Mouse (Mus musculus): ENCODE measurements around the gene Blmh. TPM values are rescaled to one million over a fixed set of nuclear protein-coding genes. Genes with fewer than 3 reads are reported as not detected.

Blmh gene
- polyA plus RNA-seq, 2 experiments: 16.2 to 34.7 TPM

DNA sequence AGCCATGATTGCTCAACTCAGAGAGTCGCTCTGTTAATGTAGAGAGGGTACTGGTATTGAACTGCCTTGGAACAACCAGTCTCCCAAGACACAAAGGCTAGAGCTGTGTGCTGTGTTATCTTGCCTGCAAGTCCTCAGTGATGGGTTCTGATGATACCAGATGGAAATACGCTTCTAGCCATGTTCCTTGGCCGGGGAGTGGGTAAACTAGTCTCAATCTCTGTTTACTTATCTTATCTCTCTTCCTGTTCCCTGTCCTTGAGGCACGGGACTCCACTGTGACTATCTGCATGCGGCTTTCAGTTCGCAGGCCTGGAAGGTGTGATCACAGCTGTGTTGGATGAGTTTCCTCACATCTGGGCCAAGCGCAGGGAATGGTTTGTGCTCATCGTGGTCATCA lies 94.9 kb downstream of the Blmh start:
- 12% methylated on average over 8 of the region's 8 CpGs for WGBS (ENCODE audit: insufficient replicate concordance)
- H3K4me3 ChIP-seq (ENCODE audit: insufficient read depth in 1 of 2, low read depth in 2 of 2, low read length in 2 of 2): no peak overlapping the region

DNA sequence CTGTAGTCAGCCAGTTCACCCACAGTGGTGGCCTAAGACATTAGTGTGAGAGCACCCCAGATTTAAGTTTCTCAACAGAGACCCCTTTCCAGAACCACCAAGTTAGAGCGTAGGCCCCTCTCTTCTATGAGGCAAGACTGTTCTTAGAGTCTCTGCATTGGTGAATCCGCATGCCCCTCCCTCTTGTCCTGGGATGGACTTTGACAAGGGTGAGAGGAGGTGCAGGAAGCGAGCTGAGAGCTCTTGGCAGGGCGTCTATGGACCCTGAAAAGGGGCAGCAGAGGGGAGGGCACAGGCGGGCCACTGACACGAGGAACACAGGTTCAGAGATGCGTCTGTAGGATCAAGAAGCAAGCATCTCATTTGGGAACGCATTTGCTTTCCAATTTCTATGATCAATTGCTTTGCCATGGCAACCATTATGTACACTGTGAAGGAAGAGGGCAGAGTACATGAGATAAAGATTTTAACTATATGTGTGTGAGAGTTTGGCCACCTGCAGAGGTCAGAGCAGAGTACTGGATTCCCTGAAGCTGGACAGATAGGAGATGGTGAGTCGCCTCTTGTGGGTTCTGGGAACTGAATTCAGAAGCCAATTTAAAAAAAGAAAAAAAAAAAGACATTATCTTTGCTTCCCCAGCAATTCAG lies 97.3 kb downstream of the Blmh start:
- Histone ChIP-seq H3K27me3 (ENCODE audit: control insufficient read depth, insufficient read depth, low read length) (no peaks in the 10 kb centered on the region), H3K36me3 (replicated peaks; ENCODE audit: control insufficient read depth, insufficient read depth, low read depth) (no peaks in the 10 kb centered on the region), H3K4me1 (replicated peaks; ENCODE audit: control insufficient read depth in 2 of 2, insufficient read depth in 2 of 2, low read length in 1 of 2) (peaks cover 0 to 4% of the 10 kb centered on the region in 2 experiments; a peak in 3 of 4 replicates), H3K4me3 (ENCODE audit: insufficient read depth in 1 of 2, low read depth in 2 of 2, low read length in 2 of 2) (no peak overlapping the region), H3K4me2 (ENCODE audit: low read depth) (no peak overlapping the region), H3K27ac (no peak overlapping the region), H3K9ac (replicated peaks) (no peak overlapping the region), H3K9me3 (ENCODE audit: control insufficient read depth, low read length) (no peaks in the 10 kb centered on the region)
- ATAC-seq (ENCODE audit: insufficient read depth): peak; percentile 67
- WGBS (ENCODE audit: insufficient replicate concordance): 53% methylated on average over 9 of the region's 9 CpGs
- TF ChIP-seq CTCF (IDR thresholded peaks at IDR 0.05; ENCODE audit: low read depth): no peak
- no peak for TF ChIP-seq EP300 (IDR thresholded peaks at IDR 0.05; ENCODE audit: low read depth)
- DNase-seq (ENCODE audit: low read depth in 3 of 3, low spot score in 3 of 3): no peak

More for the DNA sequence above, 94.9 kb downstream of the Blmh start:
- ATAC-seq (ENCODE audit: insufficient read depth): no peak
- TF ChIP-seq EP300 (IDR thresholded peaks at IDR 0.05; ENCODE audit: low read depth) (no peak), CTCF (IDR thresholded peaks at IDR 0.05; ENCODE audit: low read depth) (no peak)
- Histone ChIP-seq H3K4me2 (ENCODE audit: low read depth) (no peak overlapping the region), H3K9ac (replicated peaks) (no peak overlapping the region), H3K27ac (no peak overlapping the region), H3K36me3 (replicated peaks; ENCODE audit: control insufficient read depth, insufficient read depth, low read depth) (no peaks in the 10 kb centered on the region), H3K9me3 (ENCODE audit: control insufficient read depth, low read length) (no peaks in the 10 kb centered on the region), H3K4me1 (replicated peaks; ENCODE audit: control insufficient read depth in 2 of 2, insufficient read depth in 2 of 2, low read length in 1 of 2) (peaks cover 0 to 4% of the 10 kb centered on the region in 2 experiments; a peak in 3 of 4 replicates), H3K27me3 (ENCODE audit: control insufficient read depth, insufficient read depth, low read length) (no peaks in the 10 kb centered on the region)
- no peak for DNase-seq (ENCODE audit: low read depth in 3 of 3, low spot score in 3 of 3)

DNA sequence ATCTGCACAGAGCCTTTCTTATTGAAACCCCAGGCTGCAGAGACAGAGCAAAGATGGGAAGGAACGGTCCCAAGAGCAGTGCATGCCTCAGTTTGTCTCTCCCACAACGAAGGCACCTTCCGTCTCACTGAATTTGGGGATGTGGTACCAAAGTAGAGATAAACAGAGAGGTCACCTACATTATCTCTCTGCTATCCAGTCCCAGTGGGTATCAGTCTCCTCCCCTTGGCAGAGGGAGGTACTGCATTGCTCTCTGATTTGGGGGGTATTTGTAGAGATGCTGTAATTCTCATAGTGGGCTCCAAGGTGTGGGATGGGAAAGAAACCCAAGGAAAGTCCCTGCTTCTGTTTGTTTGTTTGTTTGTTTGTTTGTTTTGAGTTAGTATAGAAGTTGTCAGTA lies 102.0 kb downstream of the Blmh start:
- Histone ChIP-seq H3K4me3 (ENCODE audit: insufficient read depth in 1 of 2, low read depth in 2 of 2, low read length in 2 of 2) (no peak overlapping the region), H3K4me1 (replicated peaks; ENCODE audit: control insufficient read depth in 2 of 2, insufficient read depth in 2 of 2, low read length in 1 of 2) (peaks cover 0 to 2% of the 10 kb centered on the region in 2 experiments; a peak in 1 of 4 replicates), H3K36me3 (replicated peaks; ENCODE audit: control insufficient read depth, insufficient read depth, low read depth) (no peaks in the 10 kb centered on the region), H3K9ac (replicated peaks) (no peak overlapping the region), H3K27ac (no peak overlapping the region), H3K9me3 (ENCODE audit: control insufficient read depth, low read length) (no peaks in the 10 kb centered on the region), H3K27me3 (ENCODE audit: control insufficient read depth, insufficient read depth, low read length) (no peaks in the 10 kb centered on the region), H3K4me2 (ENCODE audit: low read depth) (no peak overlapping the region)
- WGBS (ENCODE audit: insufficient replicate concordance): 33% methylated on average over 3 of the region's 3 CpGs
- DNase-seq (ENCODE audit: low read depth in 3 of 3, low spot score in 3 of 3) (no peak), ATAC-seq (ENCODE audit: insufficient read depth) (no peak)
- TF ChIP-seq CTCF (IDR thresholded peaks at IDR 0.05; ENCODE audit: low read depth): peak; percentile 36
- no peak for TF ChIP-seq EP300 (IDR thresholded peaks at IDR 0.05; ENCODE audit: low read depth)

- no peak overlapping the region for H3K9ac ChIP-seq (replicated peaks)
- H3K9me3 ChIP-seq (ENCODE audit: control insufficient read depth, low read length): no peaks in the 10 kb centered on the region
- no peaks in the 10 kb centered on the region for H3K36me3 ChIP-seq (replicated peaks; ENCODE audit: control insufficient read depth, insufficient read depth, low read depth)
- no peak overlapping the region for H3K4me3 ChIP-seq (ENCODE audit: insufficient read depth in 1 of 2, low read depth in 2 of 2, low read length in 2 of 2)
- H3K4me1 ChIP-seq (replicated peaks; ENCODE audit: control insufficient read depth in 2 of 2, insufficient read depth in 2 of 2, low read length in 1 of 2): no peaks in the 10 kb centered on the region
- ATAC-seq (ENCODE audit: insufficient read depth): no peak
- no peaks in the 10 kb centered on the region for H3K27me3 ChIP-seq (ENCODE audit: control insufficient read depth, insufficient read depth, low read length)
- no peak for DNase-seq (ENCODE audit: low read depth in 3 of 3, low spot score in 3 of 3)
- 68% methylated on average over 3 of the region's 3 CpGs for WGBS (ENCODE audit: insufficient replicate concordance)
- no peak overlapping the region for H3K27ac ChIP-seq
- no peak overlapping the region for H3K4me2 ChIP-seq (ENCODE audit: low read depth)
- TF ChIP-seq EP300 (IDR thresholded peaks at IDR 0.05; ENCODE audit: low read depth) (no peak), CTCF (IDR thresholded peaks at IDR 0.05; ENCODE audit: low read depth) (no peak)
Observed at GRCm38 (mm10) chr11:77028157-77028556, 103.5 kb downstream of the Blmh start.

GRCm38 (mm10) chr11:77031151-77031934 lies 106.7 kb downstream of the Blmh start:
- Histone ChIP-seq H3K9ac (replicated peaks) (no peak overlapping the region), H3K9me3 (ENCODE audit: control insufficient read depth, low read length) (no peaks in the 10 kb centered on the region), H3K27me3 (ENCODE audit: control insufficient read depth, insufficient read depth, low read length) (no peaks in the 10 kb centered on the region), H3K4me3 (ENCODE audit: insufficient read depth in 1 of 2, low read depth in 2 of 2, low read length in 2 of 2) (no peak overlapping the region), H3K27ac (no peak overlapping the region), H3K4me2 (ENCODE audit: low read depth) (no peak overlapping the region), H3K4me1 (replicated peaks; ENCODE audit: control insufficient read depth in 2 of 2, insufficient read depth in 2 of 2, low read length in 1 of 2) (no peaks in the 10 kb centered on the region), H3K36me3 (replicated peaks; ENCODE audit: control insufficient read depth, insufficient read depth, low read depth) (no peaks in the 10 kb centered on the region)
- DNase-seq (ENCODE audit: low read depth in 3 of 3, low spot score in 3 of 3) (no peak), ATAC-seq (ENCODE audit: insufficient read depth) (no peak)
- TF ChIP-seq CTCF (IDR thresholded peaks at IDR 0.05; ENCODE audit: low read depth) (no peak), EP300 (IDR thresholded peaks at IDR 0.05; ENCODE audit: low read depth) (no peak)
- 35% methylated on average over 14 of the region's 14 CpGs for WGBS (ENCODE audit: insufficient replicate concordance)

Other genes with a start within 250 kb of the Blmh start
- not detected in 2 replicates for gene Trarg1, start 245.0 kb upstream of the Blmh start, polyA plus RNA-seq (2012; rRNA removed)
- not detected in 2 replicates for gene Trarg1, start 245.0 kb upstream of the Blmh start, polyA plus RNA-seq (2014; fragmentation: Nextera tagmentation; extraction: Ambion mirVana)
- gene Gosr1, start 161.2 kb upstream of the Blmh start, polyA plus RNA-seq (2012; rRNA removed): 5.9 and 6.4 TPM in 2 replicates
- gene Gosr1, start 161.2 kb upstream of the Blmh start, polyA plus RNA-seq (2014; fragmentation: Nextera tagmentation; extraction: Ambion mirVana): 12.3 and 15.8 TPM in 2 replicates
- gene Cpd, start 77.8 kb upstream of the Blmh start, polyA plus RNA-seq (2012; rRNA removed): 5.9 and 7.2 TPM in 2 replicates
- gene Cpd, start 77.8 kb upstream of the Blmh start, polyA plus RNA-seq (2014; fragmentation: Nextera tagmentation; extraction: Ambion mirVana): 8.2 and 8.5 TPM in 2 replicates
- gene Tmigd1, start 22.6 kb upstream of the Blmh start, polyA plus RNA-seq (2012; rRNA removed): not detected in 2 replicates
- gene Tmigd1, start 22.6 kb upstream of the Blmh start, polyA plus RNA-seq (2014; fragmentation: Nextera tagmentation; extraction: Ambion mirVana): not detected in 2 replicates
- 2.4 and 2.7 TPM in 2 replicates for gene Slc6a4, start 73.8 kb downstream of the Blmh start, polyA plus RNA-seq (2012; rRNA removed)
- gene Slc6a4, start 73.8 kb downstream of the Blmh start, polyA plus RNA-seq (2014; fragmentation: Nextera tagmentation; extraction: Ambion mirVana): 1.6 and 3.0 TPM in 2 replicates
- gene Nsrp1, start 153.6 kb downstream of the Blmh start, polyA plus RNA-seq (2012; rRNA removed): 1.8 and 3.8 TPM in 2 replicates
- gene Nsrp1, start 153.6 kb downstream of the Blmh start, polyA plus RNA-seq (2014; fragmentation: Nextera tagmentation; extraction: Ambion mirVana): 22.9 and 23.5 TPM in 2 replicates

Data from liver, embryonic 14.5 days (tissue).